Mouse (Mus musculus) CH12F3 (cell line): ENCODE results near the gene Lrig1.

Experiments
- in situ Hi-C: fragments of 300-500 bp; cut with MboI; formaldehyde crosslinking; loops from 2 replicates; pipeline ENCODE4 v1.14.3; 2020; ENCODE audit warnings: low sequenced_read_pairs

Lrig1 gene

DNA sequence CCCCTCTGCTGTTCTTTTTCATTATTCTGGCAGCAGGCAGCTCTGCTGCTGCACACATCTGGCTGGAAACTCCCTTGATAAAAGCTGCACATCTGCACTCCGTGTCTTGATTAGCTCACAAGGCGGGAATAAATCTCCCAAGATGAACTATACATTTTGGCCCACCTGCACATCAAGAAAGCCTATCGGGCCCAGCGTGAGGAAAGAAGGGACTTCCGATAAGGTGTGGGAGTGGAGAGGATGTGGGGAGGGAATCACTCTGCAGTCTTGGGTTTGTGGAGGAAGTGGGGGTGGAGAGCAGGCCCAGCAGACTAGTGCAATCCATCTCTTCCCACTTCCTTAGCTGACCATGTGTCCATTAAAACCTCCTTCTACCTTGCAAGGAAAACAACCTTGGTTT is 74.1 kb downstream of the Lrig1 start:
- in situ Hi-C loops = no loop called here

DNA sequence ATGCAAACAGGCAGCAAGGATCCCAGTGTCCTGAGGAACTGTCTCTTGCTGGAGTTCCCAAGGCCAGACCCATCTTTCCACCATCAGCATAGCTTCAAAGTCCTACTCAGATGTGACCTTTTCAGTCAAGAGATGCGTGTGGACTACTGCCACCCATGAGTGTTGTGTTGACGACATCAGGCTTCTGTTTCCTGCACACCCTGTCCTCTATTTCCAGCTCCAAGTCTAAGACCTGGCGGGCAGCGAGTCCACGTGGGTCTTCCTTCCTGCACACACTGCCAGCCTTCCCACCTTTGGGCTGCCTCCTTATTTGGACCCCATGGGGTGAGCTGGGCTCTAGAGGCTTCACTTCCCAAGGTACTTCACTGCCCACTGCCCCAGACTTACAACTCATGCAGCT is 75.4 kb downstream of the Lrig1 start:
- in situ Hi-C loops = no loop called here

- in situ Hi-C loops = no loop called here
Measured at GRCm38 (mm10) chr6:94622983-94623382, 77.0 kb downstream of the Lrig1 start.

- in situ Hi-C loops = no loop called here
Measured at GRCm38 (mm10) chr6:94620801-94621301, 79.1 kb downstream of the Lrig1 start.

DNA sequence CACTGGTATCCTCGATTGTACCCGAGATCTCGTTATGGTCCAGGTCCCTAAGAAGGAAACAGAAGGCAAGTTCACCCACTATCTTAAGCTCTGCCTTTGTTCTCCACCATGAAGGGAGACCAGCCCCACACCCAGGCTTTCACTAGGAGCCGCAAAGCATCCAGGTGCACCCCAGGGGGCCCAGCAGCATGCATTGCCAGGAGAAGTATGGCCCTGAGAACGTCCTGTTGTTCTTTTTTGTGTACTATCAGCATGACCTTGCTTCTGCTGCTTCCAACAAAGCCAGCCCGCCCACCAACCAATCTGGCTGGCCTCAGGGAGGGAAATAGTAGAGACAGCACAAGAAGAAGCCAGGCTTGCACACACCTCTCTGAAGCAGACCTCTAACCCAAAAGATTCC is 79.7 kb downstream of the Lrig1 start:
- in situ Hi-C loops = no loop called here

DNA sequence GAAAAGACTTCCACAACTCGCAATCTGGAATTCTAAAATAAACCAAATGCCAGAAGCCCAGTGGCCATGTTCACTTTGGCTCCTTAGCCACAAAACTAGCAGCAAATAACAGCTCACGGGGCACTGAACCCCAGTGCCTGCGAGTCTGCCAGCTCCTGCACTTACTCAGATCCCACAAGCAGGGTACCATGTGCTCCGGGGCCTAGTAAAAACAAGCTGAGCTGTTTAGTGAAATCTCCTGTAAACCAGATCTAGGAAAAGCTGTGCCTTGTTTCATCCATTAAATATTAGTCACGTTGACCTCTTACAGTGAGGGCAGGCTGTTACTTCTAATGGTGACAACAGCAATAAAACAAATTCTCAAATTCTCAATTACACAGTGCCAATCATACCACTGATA is 81.3 kb downstream of the Lrig1 start:
- in situ Hi-C loops = loop anchor here (10.0 kb wide), 1 partner anchor 346 kb away; no protein-coding TSS in a partner anchor

DNA sequence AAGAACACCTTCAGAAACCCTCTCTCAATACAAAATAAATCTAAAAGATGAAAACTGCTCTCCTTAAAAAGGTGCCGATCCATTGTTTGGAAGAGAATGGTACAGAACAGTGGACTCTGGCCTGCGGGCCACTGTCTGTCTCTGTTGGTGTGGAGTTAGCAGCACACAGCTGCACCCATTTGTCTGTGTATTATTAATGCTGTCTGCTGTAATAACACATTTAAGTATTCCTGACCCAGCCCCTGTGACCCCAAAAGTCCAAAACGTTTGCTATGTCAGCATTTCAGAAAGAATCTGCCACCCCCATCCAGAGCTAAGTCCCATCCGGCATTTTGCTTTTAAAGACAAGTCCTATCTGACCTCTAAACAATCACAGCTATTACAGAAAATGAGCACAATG is 84.0 kb downstream of the Lrig1 start:
- in situ Hi-C loops = loop anchor here (10.0 kb wide), 1 partner anchor 349 kb away; no protein-coding TSS in a partner anchor

DNA sequence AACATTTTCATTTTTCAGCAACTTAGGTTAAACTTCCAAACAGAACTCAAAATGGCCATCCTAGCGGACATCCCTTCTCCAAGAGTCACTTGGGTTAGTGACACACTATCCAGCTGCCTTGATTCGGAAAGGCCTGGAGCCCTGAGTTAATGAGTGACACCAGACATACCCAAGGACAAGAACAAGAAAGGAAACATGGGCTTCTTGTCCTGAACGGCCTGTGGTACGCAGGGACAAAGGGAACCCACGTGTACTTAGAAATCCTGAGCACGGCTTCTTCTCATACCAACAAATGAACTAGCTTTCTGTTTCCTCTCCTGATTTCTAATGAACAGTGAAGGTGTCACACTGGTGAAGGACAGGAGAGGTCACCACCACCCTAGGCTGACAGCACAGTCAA is 85.6 kb downstream of the Lrig1 start:
- in situ Hi-C loops = loop anchor here (10.0 kb wide), 1 partner anchor 350 kb away; no protein-coding TSS in a partner anchor

DNA sequence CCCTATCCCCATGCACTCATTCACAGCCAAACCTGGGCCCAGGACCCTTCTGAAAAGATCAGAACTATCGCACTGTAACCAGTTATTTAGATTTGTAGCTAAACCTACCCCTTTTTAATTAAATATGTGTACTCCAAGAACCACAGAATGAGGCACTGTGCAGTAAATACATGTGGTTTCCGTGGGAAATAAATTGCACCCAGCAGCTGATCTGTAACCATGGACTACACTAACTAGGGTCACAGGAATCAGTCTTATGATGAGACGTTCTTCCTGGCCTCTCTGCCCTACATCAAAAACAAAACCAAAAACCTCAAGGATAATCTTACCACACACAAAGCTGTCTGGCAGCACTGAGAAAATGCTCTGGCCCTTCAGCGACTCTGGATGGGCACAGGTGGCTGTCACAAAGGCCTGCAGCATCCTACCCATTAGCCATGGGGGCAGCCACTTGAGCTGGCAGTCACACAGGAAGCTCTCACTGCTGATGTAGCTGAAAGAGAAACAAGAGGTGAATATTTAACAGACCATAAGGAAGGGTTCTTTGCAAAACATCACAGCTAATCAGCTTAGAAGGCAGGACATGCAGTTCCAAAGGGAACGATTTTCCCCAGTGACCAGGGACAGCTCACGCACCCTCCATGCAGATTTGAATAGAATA is 86.6 kb downstream of the Lrig1 start:
- in situ Hi-C loops = loop anchor here (10.0 kb wide), 1 partner anchor 351 kb away; no protein-coding TSS in a partner anchor

GRCm38 (mm10) chr6:94604546-94604945 is 95.4 kb downstream of the Lrig1 start:
- in situ Hi-C loops = no loop called here

GRCm38 (mm10) chr6:94604072-94604471 is 95.9 kb downstream of the Lrig1 start:
- in situ Hi-C loops = no loop called here

DNA sequence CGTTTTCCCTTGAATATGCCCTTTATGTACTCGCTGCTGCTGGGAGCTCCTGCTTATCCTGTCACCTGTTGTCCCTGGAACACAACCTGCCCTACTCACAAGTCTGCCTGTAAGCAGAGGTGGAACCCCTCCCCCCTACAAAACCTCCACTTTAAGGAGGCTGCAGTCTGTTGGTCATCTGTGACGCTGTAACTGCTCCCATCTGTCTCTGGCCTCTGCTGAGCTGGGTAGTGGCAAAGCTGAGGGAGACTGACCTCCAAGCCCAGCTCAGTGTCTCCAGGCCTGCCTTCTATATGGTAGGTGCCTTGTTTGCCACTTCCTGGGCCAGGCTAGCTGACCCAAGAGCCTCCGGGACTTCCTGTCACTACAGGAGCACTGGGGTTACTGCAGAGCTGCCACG is 98.1 kb downstream of the Lrig1 start:
- in situ Hi-C loops = no loop called here

DNA sequence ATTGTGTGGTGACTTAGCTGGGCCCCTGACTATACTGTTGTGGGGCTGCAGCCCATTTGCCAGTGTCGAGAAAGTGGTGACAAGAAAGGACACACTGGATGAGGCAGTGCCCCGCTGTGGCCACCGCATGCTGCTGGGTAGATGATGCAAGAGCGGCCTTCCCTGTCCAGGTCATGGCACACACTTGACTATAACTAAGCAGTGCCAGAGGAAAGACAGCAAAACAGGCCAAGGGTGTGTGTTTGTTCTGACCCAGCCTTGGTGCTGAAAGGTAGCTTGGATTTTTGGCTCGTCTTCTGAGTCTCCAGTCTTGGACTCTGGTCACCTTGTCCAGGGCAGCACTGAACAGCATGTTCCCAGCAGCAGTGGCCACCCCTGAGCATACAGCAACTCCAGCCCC is 98.9 kb downstream of the Lrig1 start:
- in situ Hi-C loops = no loop called here

- in situ Hi-C loops = no loop called here
Measured at GRCm38 (mm10) chr6:94599016-94599415, 100.9 kb downstream of the Lrig1 start.

DNA sequence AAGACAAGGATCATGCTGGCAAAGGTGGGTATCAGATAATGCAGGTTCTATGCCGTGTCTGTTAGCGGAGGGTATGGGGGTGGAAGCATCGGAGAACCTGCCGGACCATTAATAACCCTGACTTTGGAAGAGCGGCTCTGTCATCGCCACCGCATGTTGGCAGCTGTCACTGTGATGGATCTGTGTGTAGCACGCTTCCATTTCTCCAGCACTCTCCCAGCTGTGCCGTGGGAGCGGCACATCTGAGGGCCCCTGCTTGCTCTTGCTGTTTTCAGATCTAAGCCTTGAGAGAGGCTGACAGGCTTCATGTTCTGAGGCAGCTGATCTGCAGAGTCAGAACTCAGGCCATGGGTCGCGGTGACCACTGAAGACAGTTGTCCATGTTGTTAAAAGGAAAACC is 101.5 kb downstream of the Lrig1 start:
- in situ Hi-C loops = no loop called here

DNA sequence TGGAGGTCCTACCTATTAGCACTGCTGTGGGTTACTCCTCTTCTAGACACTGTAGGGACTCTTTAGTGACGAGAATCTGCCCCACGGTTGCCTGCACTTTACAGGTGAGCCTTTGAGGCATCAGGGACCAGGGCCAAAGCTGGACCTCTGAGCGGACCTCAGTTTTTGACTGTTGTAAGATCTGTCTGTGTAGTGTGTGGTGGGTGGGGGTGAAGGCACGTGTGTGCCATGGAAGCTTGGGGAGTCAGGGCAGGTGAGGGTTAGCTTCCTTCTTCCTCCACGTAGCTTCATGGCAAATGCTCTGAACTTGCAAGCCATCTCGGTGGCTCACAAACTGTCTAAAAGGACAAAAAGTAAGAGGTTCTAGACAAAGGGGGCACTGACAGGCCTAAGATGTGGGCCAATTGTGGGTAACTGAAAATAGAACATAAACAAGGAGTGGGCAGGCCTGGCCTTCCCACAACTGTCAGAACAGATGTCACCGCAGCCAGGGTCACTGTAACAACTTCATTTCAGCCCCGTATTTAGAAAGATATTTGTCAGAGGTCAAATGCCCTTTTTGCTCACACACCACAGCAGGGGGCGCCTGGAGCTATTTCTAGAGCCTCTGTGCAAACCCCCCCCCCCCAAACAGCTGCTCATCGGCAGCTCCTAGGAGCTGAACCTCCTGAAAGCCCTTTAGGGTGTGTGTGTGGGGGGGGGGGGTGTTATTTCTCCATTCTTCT is 103.0 kb downstream of the Lrig1 start:
- in situ Hi-C loops = no loop called here

DNA sequence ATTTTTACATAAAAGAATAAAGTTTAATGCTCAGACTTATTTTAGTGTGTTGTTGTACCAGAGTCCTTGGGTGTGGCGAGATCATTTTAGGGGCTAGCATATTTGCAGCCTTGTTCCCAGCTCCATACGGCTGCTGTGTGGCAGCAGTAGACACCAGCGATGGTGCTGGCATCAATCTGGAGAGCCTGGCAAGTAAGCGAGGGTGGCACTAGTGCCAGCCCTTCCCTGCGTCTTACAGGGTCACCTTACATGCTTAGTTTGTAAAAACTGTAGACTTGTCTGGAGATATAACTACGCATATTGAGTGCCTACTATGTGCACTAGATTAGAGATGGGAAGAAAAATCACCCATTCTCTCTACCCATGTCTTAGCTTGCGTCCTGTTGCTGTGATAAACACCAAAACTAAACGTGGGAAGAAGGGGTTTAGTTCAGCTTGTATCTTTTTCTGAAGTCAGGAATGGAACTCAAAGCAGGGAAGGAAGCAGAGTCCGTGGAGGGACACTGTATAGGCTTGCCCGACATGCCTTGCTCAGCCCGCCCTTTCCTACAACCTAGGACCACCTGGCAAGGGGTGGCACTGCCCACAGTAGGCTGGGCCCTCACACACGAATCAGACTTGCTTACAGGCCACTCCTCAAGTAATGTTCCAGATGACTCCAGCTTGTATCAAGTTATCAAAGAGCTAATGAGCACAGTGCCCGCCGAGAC is 103.8 kb downstream of the Lrig1 start:
- in situ Hi-C loops = no loop called here

GRCm38 (mm10) chr6:94595206-94595605 is 104.8 kb downstream of the Lrig1 start:
- in situ Hi-C loops = no loop called here

DNA sequence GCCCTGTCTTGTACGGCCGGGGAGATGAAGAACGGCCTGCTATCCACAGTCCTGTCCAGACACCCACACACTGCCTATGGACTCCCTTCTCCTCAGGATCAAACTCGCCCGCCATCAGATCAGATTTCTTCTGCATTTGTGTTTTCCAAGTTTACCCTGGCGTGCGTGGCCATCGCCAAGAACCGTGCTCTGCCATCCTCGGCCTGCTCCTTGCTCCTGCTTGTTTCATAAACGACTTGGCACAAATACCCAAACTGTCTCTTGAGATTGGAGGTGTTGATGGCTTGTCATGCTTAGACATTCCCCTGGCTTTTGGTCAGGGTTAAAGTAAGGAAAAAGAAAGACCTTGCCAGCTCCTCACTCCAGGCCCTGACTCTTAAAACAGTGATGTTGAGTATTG is 105.2 kb downstream of the Lrig1 start:
- in situ Hi-C loops = no loop called here

DNA sequence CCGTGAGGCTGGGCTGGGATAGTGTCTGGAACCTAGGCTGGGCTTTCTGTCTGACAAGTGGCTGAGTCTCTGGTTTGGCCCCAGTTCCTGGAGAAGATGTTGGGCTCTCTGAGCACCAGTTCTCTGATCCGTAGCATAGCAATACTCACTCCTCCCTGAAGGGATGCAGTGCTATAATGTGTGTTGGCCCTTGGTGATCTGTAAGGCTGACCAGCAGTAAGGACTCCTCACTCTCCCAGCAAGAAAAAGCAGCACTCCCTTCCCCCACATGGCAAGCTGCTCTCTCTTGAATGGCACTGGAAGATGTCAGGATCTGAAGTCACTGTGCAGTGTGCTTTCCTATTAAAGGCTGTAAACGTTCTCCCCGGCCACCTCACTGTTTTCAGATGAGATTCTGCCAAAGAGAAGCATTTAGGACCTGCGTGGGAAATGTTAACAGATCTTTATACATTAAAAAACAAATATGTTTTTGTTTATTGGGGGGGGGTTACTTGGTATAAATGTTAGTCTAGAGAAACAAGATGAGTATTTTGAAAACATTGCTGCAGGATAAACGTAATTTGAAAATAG is 105.8 kb downstream of the Lrig1 start:
- in situ Hi-C loops = no loop called here

DNA sequence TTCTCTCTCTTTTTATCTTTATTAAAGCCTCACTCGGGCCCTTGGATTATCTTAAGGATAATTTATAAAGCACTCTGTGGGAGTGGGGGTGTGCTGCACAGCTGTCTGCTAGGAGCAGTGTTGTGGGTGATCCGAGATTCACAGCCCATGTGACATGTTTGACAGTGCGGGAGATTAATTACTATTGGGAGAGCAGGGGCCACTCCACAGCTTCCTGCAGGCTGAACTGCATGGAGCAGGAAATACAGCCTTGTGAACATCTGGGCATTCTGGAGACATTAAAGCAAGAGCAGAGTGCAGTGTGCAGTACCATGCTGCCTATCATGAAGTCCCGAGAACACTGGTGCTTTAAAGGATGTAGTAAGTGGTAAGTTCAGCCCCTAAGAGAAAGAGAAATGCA is 107.2 kb downstream of the Lrig1 start:
- in situ Hi-C loops = no loop called here
